Mouse (Mus musculus) cerebellum, postnatal 36 days (tissue): ENCODE data around the gene AC109138.7.

Experiments
- DNase-seq, 2 experiments: peaks; one replicate each; pipeline ENCODE4 v3.0.0; 2021 to 2022; ENCODE audit warnings: mixed read lengths in 2 of 2

Gene AC109138.7

GRCm38 (mm10) chr19:4193129-4193528, 21.0 kb upstream of the AC109138.7 start:
- no peak for DNase-seq

- no peak for DNase-seq
Observed at GRCm38 (mm10) chr19:4194021-4194724, 20.0 kb upstream of the AC109138.7 start.

- DNase-seq = peak; percentile 88
Observed at GRCm38 (mm10) chr19:4194776-4195650, 19.1 kb upstream of the AC109138.7 start.

- DNase-seq = no peak
Observed at GRCm38 (mm10) chr19:4196048-4196447, 18.1 kb upstream of the AC109138.7 start.

- no peak for DNase-seq
Observed at GRCm38 (mm10) chr19:4196548-4196947, 17.6 kb upstream of the AC109138.7 start.

- DNase-seq = no peak
Observed at GRCm38 (mm10) chr19:4197180-4197579, 17.0 kb upstream of the AC109138.7 start.

GRCm38 (mm10) chr19:4201291-4201909, 12.8 kb upstream of the AC109138.7 start, which contains the start of gene Rad9a:
Gene Rad9a, minus strand, starts transcription at chr19:4201662.
- DNase-seq = peak; percentile 95 to 96

GRCm38 (mm10) chr19:4202149-4202548, 12.0 kb upstream of the AC109138.7 start:
- no peak for DNase-seq

- DNase-seq = no peak
Observed at GRCm38 (mm10) chr19:4203148-4203547, 11.0 kb upstream of the AC109138.7 start.

GRCm38 (mm10) chr19:4203604-4204326, 10.4 kb upstream of the AC109138.7 start:
- DNase-seq = no peak

GRCm38 (mm10) chr19:4204889-4205288, 9.3 kb upstream of the AC109138.7 start:
- DNase-seq = no peak

- DNase-seq = peak; percentile 73 to 76
Observed at GRCm38 (mm10) chr19:4206971-4207370, 7.2 kb upstream of the AC109138.7 start.

GRCm38 (mm10) chr19:4208563-4208962, 5.6 kb upstream of the AC109138.7 start:
- DNase-seq = no peak

- DNase-seq = no peak
Observed at GRCm38 (mm10) chr19:4211891-4212588, 2.1 kb upstream of the AC109138.7 start.

GRCm38 (mm10) chr19:4213524-4213974, 608 bp upstream of the AC109138.7 start:
- DNase-seq = no peak

GRCm38 (mm10) chr19:4214771-4215450, 754 bp downstream of the AC109138.7 start:
- DNase-seq = no peak

- no peak for DNase-seq
Observed at GRCm38 (mm10) chr19:4215451-4215840, 1.3 kb downstream of the AC109138.7 start.

- DNase-seq = peak; percentile 53 to 58
Observed at GRCm38 (mm10) chr19:4216041-4216685, 2.0 kb downstream of the AC109138.7 start.

GRCm38 (mm10) chr19:4217140-4217539, 3.0 kb downstream of the AC109138.7 start:
- DNase-seq = no peak

GRCm38 (mm10) chr19:4217855-4218254, 3.7 kb downstream of the AC109138.7 start:
- no peak for DNase-seq

GRCm38 (mm10) chr19:4218293-4218692, 4.1 kb downstream of the AC109138.7 start:
- no peak for DNase-seq
